Mouse (Mus musculus) embryo, embryonic 11.5 days (tissue): Measurements from ENCODE around the gene Necab2.

ENCODE experiments used
- DNase-seq: peaks from one replicate; pipeline ENCODE4 v3.0.0-alpha.2; 2012; ENCODE audit warnings: low read depth, low spot score

The Necab2 gene

DNA sequence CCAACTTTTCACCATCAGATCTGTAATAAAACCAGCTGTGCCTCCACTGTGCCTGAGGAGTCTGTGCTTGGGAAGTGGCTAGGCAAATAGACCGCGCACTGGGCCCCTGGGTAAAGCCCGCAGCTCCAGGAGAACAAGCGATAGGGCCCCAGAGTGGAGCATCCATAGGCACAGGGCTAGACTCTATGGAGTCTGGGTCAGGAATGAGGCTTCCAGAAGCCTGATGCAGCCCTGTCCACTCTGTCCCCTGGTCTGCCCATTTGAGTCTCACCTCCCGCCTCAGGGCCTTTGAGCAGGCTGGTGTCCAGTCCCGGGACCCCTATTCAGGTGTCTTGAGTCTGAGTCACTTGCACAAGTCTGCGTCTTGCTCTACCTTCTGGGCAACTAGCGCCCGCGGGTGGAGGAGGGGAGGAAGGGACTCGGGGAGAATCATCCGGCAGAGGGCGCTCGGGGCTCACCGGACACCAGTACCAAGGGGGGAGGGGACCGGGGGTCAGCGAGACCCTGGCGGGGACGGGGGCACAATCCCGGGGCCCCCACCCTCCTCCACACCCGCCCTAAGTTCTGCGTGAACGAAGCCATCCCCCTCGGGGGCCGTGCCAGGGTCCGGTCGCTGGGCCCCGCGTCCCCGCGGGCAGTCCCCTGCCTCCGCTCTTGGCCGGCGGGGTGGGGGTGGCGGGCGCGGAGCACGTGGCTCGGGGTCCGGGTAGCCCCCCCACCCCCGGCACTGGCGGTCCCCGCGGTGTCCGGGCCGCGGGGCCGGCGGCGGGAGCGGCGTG is at the start of gene Necab2:
Gene Necab2, plus strand, starts transcription at position 509 of the 779 bp plus-strand sequence.
- peak; percentile 73 for DNase-seq

DNA sequence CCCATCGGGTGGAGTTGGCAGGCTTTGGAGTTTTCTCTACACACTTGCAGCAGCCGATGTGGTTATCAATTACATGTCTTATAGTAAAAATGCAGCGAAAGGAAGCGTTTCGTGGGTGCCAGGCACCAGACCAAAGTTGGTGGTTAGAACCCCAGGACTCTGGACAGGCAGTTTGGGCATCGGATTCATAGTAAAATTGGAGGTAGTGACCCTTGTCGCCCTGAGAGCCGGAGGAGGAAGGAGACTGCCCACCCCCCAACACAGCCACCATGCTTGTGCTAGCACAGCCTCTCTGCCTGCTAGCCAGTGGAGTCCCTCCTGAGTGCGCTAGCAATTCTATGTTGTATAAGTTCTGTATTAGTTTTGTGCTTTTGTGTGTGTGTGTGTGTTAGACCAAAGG is 48.0 kb upstream of the Necab2 start:
- DNase-seq, result no peak

DNA sequence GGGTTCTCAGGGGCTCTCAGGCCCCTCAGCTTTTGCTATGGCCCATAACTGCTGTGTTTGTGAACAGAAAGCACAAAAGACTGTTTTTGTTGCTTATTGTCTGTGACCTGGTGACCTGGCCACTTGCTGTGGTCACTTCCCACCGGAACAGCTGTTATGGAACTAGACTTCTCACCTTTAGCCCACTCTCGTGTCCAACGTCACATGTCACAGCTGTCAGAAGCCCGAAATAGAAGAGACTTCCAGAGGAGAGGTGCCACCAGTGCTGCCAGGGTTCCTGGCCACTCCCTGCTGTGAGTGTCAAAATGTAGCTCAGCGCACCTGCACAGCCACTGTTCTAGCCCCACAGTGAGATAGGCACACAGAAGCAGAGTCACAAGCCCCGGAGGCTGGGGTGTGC is 47.3 kb upstream of the Necab2 start:
- DNase-seq, result no peak

DNA sequence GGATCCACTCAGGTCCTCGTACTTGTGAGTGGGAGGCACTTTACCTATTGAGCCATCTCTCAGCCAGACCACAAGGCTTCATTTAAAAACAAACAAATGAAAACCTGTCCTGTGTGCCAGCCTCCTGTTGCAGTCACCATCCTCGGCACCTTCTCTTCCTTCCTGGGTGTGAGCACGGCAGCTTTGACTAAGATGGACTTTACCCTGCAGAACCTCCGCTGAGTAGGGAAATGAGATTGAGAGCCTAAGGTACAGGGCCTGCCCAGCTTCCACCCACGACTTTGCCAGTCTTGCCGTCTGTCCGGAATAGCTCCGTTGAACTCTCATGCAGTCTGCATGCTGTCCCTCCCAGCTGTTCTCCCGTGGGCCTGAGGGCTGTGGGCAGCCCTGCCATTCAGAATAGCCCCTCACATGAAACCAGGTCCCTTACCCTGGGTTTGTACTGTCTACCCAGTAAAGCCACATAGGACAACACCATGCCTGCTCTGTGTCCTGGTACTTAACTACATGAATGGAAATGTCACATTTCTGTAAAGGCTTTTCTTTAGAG is 46.3 kb upstream of the Necab2 start:
- DNase-seq, result no peak

DNA sequence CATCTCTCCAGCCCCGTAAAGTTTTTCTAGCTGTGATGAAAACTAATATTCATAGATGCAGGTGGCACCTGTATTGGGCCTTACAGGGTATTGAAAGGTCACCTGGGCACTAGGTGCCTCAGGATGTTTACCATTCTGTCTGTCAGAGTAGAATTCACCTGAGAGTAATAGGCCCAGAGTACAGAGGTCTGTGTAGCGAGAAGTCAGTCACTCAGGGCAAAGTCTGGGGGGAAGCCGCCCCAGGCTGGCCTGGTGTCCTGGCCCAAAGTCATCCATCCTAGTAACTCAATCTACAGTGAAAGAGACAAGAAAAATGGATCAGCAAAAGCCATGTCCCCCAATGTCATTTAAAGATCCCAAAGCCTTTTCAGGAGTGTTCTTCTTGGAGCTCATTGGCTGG is 45.6 kb upstream of the Necab2 start:
- no peak for DNase-seq

DNA sequence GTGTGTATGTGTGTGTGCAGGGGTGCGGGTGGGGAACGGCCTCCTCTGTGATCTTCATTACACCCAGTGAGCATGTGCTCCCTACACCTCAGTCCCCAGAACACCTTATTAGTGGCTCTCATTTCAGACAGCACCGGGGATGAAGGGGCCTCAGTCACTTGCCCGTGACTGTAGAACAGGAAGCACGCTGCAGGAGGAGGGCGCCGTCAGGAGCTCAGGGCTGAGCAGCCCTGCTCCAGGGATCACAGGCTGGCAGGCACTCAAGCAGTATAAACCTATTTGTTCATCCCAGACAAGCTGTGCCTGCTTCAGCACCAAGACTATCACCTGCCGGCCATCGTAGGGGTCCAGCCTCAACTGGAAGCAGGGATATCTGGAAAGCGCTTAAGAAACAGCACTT is 42.6 kb upstream of the Necab2 start:
- no peak for DNase-seq

- no peak for DNase-seq
Observed at GRCm38 (mm10) chr8:119404648-119405047, 41.9 kb upstream of the Necab2 start.

DNA sequence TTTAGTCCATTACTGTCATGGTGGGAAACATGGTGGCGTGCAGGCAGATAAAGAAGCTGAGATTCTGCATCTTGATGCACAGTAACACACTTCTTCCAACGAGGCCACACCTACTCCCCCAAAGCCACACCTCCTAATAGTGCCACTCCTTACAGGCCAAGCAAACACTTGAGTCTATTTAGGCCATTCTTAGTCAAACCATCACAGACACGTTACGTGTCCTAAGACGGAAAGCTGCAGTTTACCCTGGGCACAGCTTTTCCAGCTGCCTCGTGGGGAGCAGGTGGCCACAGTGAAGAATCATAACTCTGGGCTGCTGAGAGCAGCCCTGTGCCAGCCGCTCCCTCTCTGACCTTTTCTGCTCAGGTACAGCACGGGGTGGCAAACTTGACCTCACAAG is 38.2 kb upstream of the Necab2 start:
- DNase-seq, result no peak

GRCm38 (mm10) chr8:119412037-119412734 is 34.3 kb upstream of the Necab2 start:
- no peak for DNase-seq

- DNase-seq, result peak; percentile 75
Observed at GRCm38 (mm10) chr8:119412735-119413498, 33.6 kb upstream of the Necab2 start.

- DNase-seq, result no peak
Observed at GRCm38 (mm10) chr8:119413605-119414004, 32.9 kb upstream of the Necab2 start.

DNA sequence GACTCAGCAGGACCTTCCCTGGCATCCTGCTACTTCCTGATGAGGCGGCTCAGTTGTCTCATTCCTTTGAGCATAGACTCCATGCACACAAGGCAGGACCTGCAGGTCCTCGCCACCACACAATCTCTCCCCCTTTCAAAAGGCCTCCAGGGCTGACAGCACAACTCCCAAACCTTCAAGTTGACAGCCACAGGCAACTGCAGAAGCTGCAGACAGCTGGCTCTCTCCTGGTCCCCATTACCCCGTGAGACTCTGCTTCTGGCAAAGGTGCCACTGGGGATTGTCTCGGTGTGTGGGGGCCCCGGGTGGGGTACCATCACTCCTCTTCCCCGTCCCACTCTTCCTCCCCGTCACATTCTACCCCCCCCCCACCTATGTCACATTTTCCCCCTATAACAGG is 26.2 kb upstream of the Necab2 start:
- no peak for DNase-seq

- DNase-seq, result no peak
Observed at GRCm38 (mm10) chr8:119421603-119422122, 24.9 kb upstream of the Necab2 start.

DNA sequence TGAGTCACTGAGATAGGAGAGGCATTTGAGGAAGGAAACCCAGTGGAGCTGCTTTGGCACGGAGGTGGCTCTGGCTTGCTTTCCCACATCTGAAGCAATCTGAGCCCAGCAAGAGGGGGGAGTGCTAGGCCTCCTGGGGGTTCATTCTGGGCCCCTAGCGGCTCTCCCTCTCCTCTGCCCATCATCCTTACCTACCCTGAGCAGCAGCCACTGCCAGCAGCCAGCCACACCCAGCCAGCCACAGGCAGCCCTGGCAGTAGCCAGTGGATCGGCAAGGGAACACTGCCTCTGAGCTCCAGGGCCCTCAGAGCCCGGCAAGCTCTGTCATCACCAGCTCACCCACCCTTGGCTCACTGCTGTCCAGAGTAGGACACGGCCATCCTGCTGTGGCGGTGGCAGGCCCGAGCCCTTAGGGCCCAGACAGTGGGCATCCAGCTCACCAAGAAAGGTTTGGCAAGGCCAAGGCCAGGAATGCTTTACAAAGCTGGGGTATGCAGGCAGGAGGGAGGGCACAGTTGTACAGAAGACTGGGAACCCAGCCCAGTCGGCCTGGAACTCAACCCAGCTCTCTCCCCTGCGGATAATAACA is 24.3 kb upstream of the Necab2 start:
- no peak for DNase-seq

GRCm38 (mm10) chr8:119423631-119424141 is 22.8 kb upstream of the Necab2 start:
- no peak for DNase-seq

DNA sequence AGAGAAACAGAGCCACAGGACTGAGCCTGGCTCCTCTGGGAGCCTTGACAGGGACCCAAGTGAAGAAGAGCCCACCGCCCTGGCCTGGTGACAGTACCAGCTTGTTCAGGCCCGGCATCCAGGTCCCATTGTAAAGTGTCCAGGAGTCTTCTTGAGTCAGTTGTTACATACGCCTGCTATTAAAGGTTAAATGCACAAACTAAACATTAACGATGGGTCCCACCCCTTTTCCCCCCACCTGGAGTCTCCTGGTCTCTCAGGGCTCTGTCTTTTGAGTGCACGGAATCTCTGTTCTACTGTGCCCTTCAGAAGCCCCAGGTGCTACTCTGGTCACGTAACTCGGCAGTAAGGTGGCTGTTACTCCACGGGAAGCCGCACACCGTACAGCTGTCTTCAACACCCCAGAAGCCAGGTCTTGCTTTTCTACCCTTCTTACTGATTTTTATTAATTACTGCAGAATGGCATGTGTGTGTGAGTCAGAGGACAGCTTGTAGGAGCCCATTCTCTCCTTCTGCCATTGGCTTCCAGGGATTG is 22.3 kb upstream of the Necab2 start:
- no peak for DNase-seq

- no peak for DNase-seq
Observed at GRCm38 (mm10) chr8:119424740-119425139, 21.8 kb upstream of the Necab2 start.

DNA sequence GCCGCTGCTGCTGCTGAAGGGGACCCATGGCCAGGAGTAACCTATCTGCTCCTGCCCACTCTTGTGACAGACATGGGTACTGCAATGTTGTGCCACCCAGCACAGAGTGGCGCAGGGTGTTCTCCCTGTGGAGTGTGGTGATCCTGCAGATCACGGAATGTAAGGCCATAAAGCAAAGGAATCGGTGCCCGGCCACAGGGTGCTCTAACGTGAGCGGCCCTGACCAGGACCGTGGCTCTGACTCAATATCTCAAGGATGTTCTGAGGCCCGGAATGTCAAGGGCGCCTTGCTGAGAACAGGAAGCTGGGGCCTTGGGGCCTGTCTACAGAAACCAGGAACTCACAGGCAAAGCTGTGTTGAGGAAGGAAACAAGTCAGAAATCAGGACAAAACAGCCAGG is 21.0 kb upstream of the Necab2 start:
- no peak for DNase-seq

GRCm38 (mm10) chr8:119426069-119426735 is 20.3 kb upstream of the Necab2 start:
- no peak for DNase-seq

- no peak for DNase-seq
Observed at GRCm38 (mm10) chr8:119427634-119428349, 18.7 kb upstream of the Necab2 start.
